Mouse (Mus musculus): ENCODE measurements around the gene Wfdc3.

GRCm38 (mm10) chr2:164739876-164740275 is 5.9 kb downstream of the Wfdc3 start:
- TF ChIP-seq GATA1 (IDR thresholded peaks at IDR 0.05; ENCODE audit: borderline replicate concordance, low read length) (no peak), FLI1 (IDR thresholded peaks at IDR 0.05; ENCODE audit: low read length) (no peak)

Data from megakaryocyte, embryonic 14.5 days (primary cell).